In genomic region chr12:84203170-84203777, GRCm38 (mm10) we compare ENCODE assay signal across 11 mouse cellular contexts. TPM values are rescaled to one million over a fixed set of nuclear protein-coding genes. Genes with fewer than 3 reads are reported as not detected.
DNase-seq lines count a peak whose midpoint lies in the region; ATAC-seq and TF ChIP-seq lines count a peak whose summit lies in the region.
"Had no signal": no experiment of that assay in that cellular context is flagged by ENCODE, and none has a peak within 500 bp of the region (broad histone marks: within the 10 kb centered on the region; RNA-seq: fewer than 3 reads in every experiment).

No protein-coding gene starts in this region.

- no peaks in the 10 kb centered on the region for H3K36me3 ChIP-seq in kidney, postnatal 0 days (ENCODE audit: insufficient read depth, low read length)
- peaks cover 66% of the 10 kb centered on the region for H3K36me3 ChIP-seq in G1E (replicated peaks)
- no peaks in the 10 kb centered on the region for H3K36me3 ChIP-seq in spleen, adult 2 months (ENCODE audit: control insufficient read depth, insufficient read depth, low read length)

- H3K9me3 ChIP-seq in kidney, postnatal 0 days (replicated peaks; ENCODE audit: low read length) = no peaks in the 10 kb centered on the region
- H3K9me3 ChIP-seq in G1E (replicated peaks) = no peaks in the 10 kb centered on the region
- H3K9me3 ChIP-seq: forebrain, embryonic 13.5 days had no signal

- no peak overlapping the region for H3K4me3 ChIP-seq in kidney, postnatal 0 days (replicated peaks; ENCODE audit: low read depth, low read length)
- H3K4me3 ChIP-seq in G1E (ENCODE audit: low read depth, low read length) = peak overlapping the region; percentile 66; the same call in 1 of the 2 replicates
- no peak overlapping the region for H3K4me3 ChIP-seq in spleen, adult 2 months (ENCODE audit: extremely low read depth, insufficient read depth, insufficient read length)
- H3K4me3 ChIP-seq: forebrain, embryonic 13.5 days had no signal

- WGBS in kidney, postnatal 0 days = 62% methylated on average over 7 of the region's 7 CpGs
- WGBS in spleen, adult 2 months = 66% methylated on average over 7 of the region's 7 CpGs

- no peak overlapping the region for H3K4me2 ChIP-seq in kidney, postnatal 0 days (ENCODE audit: low read length)
- H3K4me2 ChIP-seq: forebrain, embryonic 13.5 days; midbrain, embryonic 11.5 days had no signal

- H3K9ac ChIP-seq in kidney, postnatal 0 days (ENCODE audit: low read depth, low read length) = no peak overlapping the region
- H3K9ac ChIP-seq: forebrain, embryonic 13.5 days had no signal

- no peaks in the 10 kb centered on the region for H3K27me3 ChIP-seq in kidney, postnatal 0 days (ENCODE audit: insufficient read depth, low read length)
- no peaks in the 10 kb centered on the region for H3K27me3 ChIP-seq in G1E (ENCODE audit: insufficient read depth, low read length)
- H3K27me3 ChIP-seq in spleen, adult 2 months (ENCODE audit: control insufficient read depth, insufficient read depth, low read length) = no peaks in the 10 kb centered on the region
- H3K27me3 ChIP-seq: forebrain, embryonic 13.5 days had no signal

- H3K4me1 ChIP-seq in kidney, postnatal 0 days (replicated peaks; ENCODE audit: insufficient read depth, low read length) = peaks cover 30% of the 10 kb centered on the region
- peaks cover 88% of the 10 kb centered on the region for H3K4me1 ChIP-seq in G1E (ENCODE audit: insufficient read depth, low read depth, low read length)
- peaks cover 66% of the 10 kb centered on the region; the same call in 1 of the 2 replicates for H3K4me1 ChIP-seq in spleen, adult 2 months (ENCODE audit: control insufficient read depth, insufficient read depth, insufficient read length)

- TF ChIP-seq POLR2A in spleen, adult 2 months (IDR thresholded peaks at IDR 0.05; ENCODE audit: low read depth, low read length) = no peak

- TF ChIP-seq CTCF in kidney, postnatal 0 days (IDR thresholded peaks at IDR 0.05; ENCODE audit: low read depth) = no peak
- TF ChIP-seq CTCF in G1E (IDR thresholded peaks at IDR 0.05; ENCODE audit: low read depth, low read length) = no peak
- TF ChIP-seq CTCF in spleen, adult 2 months (IDR thresholded peaks at IDR 0.05; ENCODE audit: extremely low read depth, insufficient read depth, insufficient read length, insufficient replicate concordance) = no peak

- H3K27ac ChIP-seq in kidney, postnatal 0 days = peak overlapping the region; percentile 42
- peak overlapping the region; percentile 96 for H3K27ac ChIP-seq in spleen, adult 2 months (ENCODE audit: insufficient read depth, low read length)
- H3K27ac ChIP-seq: forebrain, embryonic 13.5 days had no signal

- ATAC-seq in kidney, postnatal 0 days (replicated peaks; ENCODE audit: low FRiP score, low read depth) = no peak
- 0 out of 2 replicates have a peak, but pooled peaks have one; percentile 28 for ATAC-seq in G1E (ENCODE audit: extremely low read depth, insufficient number of reproducible peaks, low FRiP score, poor library complexity, severe bottlenecking)
- ATAC-seq in erythroid progenitor cell, adult 5-6 weeks (replicated peaks; ENCODE audit: low FRiP score, poor library complexity, severe bottlenecking) = peak; percentile 71
- ATAC-seq: forebrain, embryonic 13.5 days had no signal

- intact Hi-C loops in left cerebral cortex, postnatal 36 days (cut with DNase I) = no loop called here

- DNase-seq in kidney, postnatal 0 days (ENCODE audit: low spot score) = no peak
- no peak for DNase-seq in kidney, postnatal 25 days
- peak; percentile 56 for DNase-seq in G1E (ENCODE audit: low spot score)
- no peak for DNase-seq in spleen, adult 2 months (ENCODE audit: low read depth in 1 of 2, low spot score in 2 of 2)
- DNase-seq in testis, postnatal 10 days (ENCODE audit: low spot score) = no peak
- no peak for DNase-seq in left cerebral cortex, postnatal 36 days (ENCODE audit: low spot score in 2 of 2)
- DNase-seq: cerebellum, adult 11-12 months; layer of hippocampus, adult 9-11 months had no signal

RNA-seq across cellular contexts. Expression of gene Elmsan1, which starts 15.4 kb away (rescaled TPM):
- 4.8 and 5.8 TPM in 2 replicates for polyA plus RNA-seq in kidney, postnatal 0 days (2015; fragmentation: Nextera tagmentation; extraction: Ambion mirVana)
- total RNA-seq in G1E (2014; fragmentation: Nextera tagmentation) (66.7 and 72.7 TPM in 2 replicates), G1E (2017) (21.0 and 21.4 TPM in 2 replicates)
- 125 and 140 TPM in 2 replicates for polyA plus RNA-seq in G1E (2012)
- 20.9 and 23.5 TPM in 2 replicates for total RNA-seq in erythroid progenitor cell, adult 5-6 weeks (2015; ENCODE audit: low replicate concordance)
- total RNA-seq in erythroid progenitor cell, adult 5-6 weeks (2017; ENCODE audit: low replicate concordance) = 29.0 and 51.1 TPM in 2 replicates
- 30.6 and 36.4 TPM in 2 replicates for polyA plus RNA-seq in spleen, adult 2 months (2012; rRNA removed)
- total RNA-seq in left cerebral cortex, postnatal 36 days (2021) = 10 to 100 TPM; 17.2 to 18.5 TPM

RNA-seq across cellular contexts. Expression of gene Pnma1, which starts 55.0 kb away (rescaled TPM):
- polyA plus RNA-seq in kidney, postnatal 0 days (2015; fragmentation: Nextera tagmentation; extraction: Ambion mirVana) = 0.33 and 0.50 TPM in 2 replicates
- total RNA-seq in G1E (2014; fragmentation: Nextera tagmentation) (0.58 and 0.83 TPM in 2 replicates), G1E (2017) (0.76 and 1.5 TPM in 2 replicates)
- polyA plus RNA-seq in G1E (2012) = 0.14 TPM in 2 replicates
- total RNA-seq in erythroid progenitor cell, adult 5-6 weeks (2015; ENCODE audit: low replicate concordance) = 8.4 and 11.9 TPM in 2 replicates
- total RNA-seq in erythroid progenitor cell, adult 5-6 weeks (2017; ENCODE audit: low replicate concordance) = 13.5 and 15.9 TPM in 2 replicates
- 0.21 and 0.40 TPM in 2 replicates for polyA plus RNA-seq in spleen, adult 2 months (2012; rRNA removed)
- 1 to 10 TPM; 3.6 to 6.0 TPM for total RNA-seq in left cerebral cortex, postnatal 36 days (2021)
